In the genomic region with DNA sequence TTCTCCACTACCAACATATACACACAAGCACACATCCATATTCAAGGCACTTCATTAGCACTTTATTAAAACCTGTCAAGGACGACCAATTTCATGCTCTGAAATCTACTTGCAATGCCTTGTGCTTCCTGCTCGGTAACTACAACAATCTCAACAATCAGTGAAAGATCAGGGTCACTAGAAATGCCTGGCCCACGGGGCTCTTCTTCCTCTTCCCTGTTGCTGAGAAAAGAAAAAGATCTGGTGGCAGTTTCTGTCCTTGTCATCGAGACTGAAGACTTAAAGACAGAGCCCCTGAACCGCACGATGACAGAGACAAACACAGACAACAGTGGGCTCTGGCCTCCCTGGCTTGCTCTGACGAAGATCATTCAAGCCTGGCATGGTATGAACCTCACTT, we compare ENCODE assay signal across 20 mouse cellular contexts. TPM values are rescaled to one million over a fixed set of nuclear protein-coding genes. Genes with fewer than 3 reads are reported as not detected.
DNase-seq lines count a peak whose midpoint lies in the region; ATAC-seq and TF ChIP-seq lines count a peak whose summit lies in the region.
"Had no signal": no experiment of that assay in that cellular context is flagged by ENCODE, and none has a peak within 500 bp of the region (broad histone marks: within the 10 kb centered on the region; RNA-seq: fewer than 3 reads in every experiment).

No protein-coding gene starts in this region.

- peaks cover 39% of the 10 kb centered on the region for H3K4me1 ChIP-seq in limb, embryonic 15.5 days

- no peaks in the 10 kb centered on the region for H3K9me3 ChIP-seq in limb, embryonic 15.5 days
- H3K9me3 ChIP-seq: kidney, embryonic 15.5 days; liver, embryonic 12.5 days had no signal

- intact Hi-C loops in gastrocnemius, adult 2 months (cut with DNase I), result no loop called here
- intact Hi-C loops in gastrocnemius, postnatal 36 days (cut with DNase I), result loop anchor here (5.0 kb wide), 1 partner anchor 33 kb away; no protein-coding TSS in a partner anchor
- intact Hi-C loops in heart, postnatal 25 days (cut with DNase I), result loop anchor here (5.0 kb wide), 1 partner anchor 47 kb away; no protein-coding TSS in a partner anchor

- no peak overlapping the region for H3K4me2 ChIP-seq in limb, embryonic 15.5 days
- H3K4me2 ChIP-seq: kidney, embryonic 15.5 days; liver, embryonic 12.5 days had no signal

- ATAC-seq in common myeloid progenitor, adult 5-6 weeks (replicated peaks; ENCODE audit: low read depth, poor library complexity, severe bottlenecking), result peak; percentile 16; the same call in 1 of the 2 replicates
- no peak for ATAC-seq in limb, embryonic 15.5 days (ENCODE audit: insufficient number of reproducible peaks, low FRiP score, low TSS enrichment, low read depth)
- ATAC-seq: intestine, postnatal 0 days; liver, embryonic 12.5 days had no signal

- TF ChIP-seq CTCF in gastrocnemius, adult 2 months (IDR thresholded peaks at IDR 0.05), result no peak

- H3K4me3 ChIP-seq in gastrocnemius, adult 2 months, result no peak overlapping the region
- H3K4me3 ChIP-seq in limb, embryonic 15.5 days, result no peak overlapping the region
- H3K4me3 ChIP-seq: heart, adult 2 months; kidney, embryonic 15.5 days; liver, embryonic 12.5 days had no signal

- 0 out of 2 replicates have a peak overlapping the region, but pooled peaks have one; percentile 74 for H3K27ac ChIP-seq in gastrocnemius, adult 2 months
- H3K27ac ChIP-seq in limb, embryonic 15.5 days, result peak overlapping the region; percentile 27; the same call in 1 of the 2 replicates
- H3K27ac ChIP-seq: heart, adult 2 months; kidney, embryonic 15.5 days; liver, embryonic 12.5 days had no signal

- no peaks in the 10 kb centered on the region for H3K27me3 ChIP-seq in limb, embryonic 15.5 days
- H3K27me3 ChIP-seq: kidney, embryonic 15.5 days; liver, embryonic 12.5 days had no signal

- no peak for DNase-seq in gastrocnemius, adult 2 months
- no peak for DNase-seq in gastrocnemius, postnatal 36 days
- DNase-seq in B cell, adult 2 months, result peak; percentile 58 to 59
- no peak for DNase-seq in heart, postnatal 25 days (ENCODE audit: low spot score)
- DNase-seq in thymus, postnatal 25 days, result no peak
- DNase-seq in natural killer cell, adult 2 months (ENCODE audit: low spot score in 2 of 2), result no peak
- DNase-seq: cerebellum, postnatal 10 days; embryo, embryonic 11 days; gastrocnemius, postnatal 10 days; heart, adult 2 months; kidney, postnatal 4 days; lung, adult 2 months; right cerebral cortex, adult 18-20 months; spleen, adult 18-20 months had no signal

- 80% methylated on average over 7 of the region's 7 CpGs for WGBS in limb, embryonic 15.5 days

- H3K36me3 ChIP-seq in limb, embryonic 15.5 days, result peaks cover 5% of the 10 kb centered on the region; the same call in 1 of the 2 replicates
- H3K36me3 ChIP-seq: liver, embryonic 12.5 days had no signal

- no peak overlapping the region for H3K9ac ChIP-seq in limb, embryonic 15.5 days
- H3K9ac ChIP-seq: kidney, embryonic 15.5 days; liver, embryonic 12.5 days had no signal

RNA-seq across cellular contexts. Expression of a gene that starts 35.6 kb away (rescaled TPM):
- total RNA-seq in gastrocnemius, adult 2 months (2021), result 10 to 100 TPM; 18.4 to 23.5 TPM
- 10 to 100 TPM; 17.7 to 18.6 TPM for total RNA-seq in gastrocnemius, postnatal 36 days (2021)
- total RNA-seq in common myeloid progenitor, adult 5-6 weeks (2017), result 15.4 and 19.1 TPM in 2 replicates
- 65.2 and 69.0 TPM in 2 replicates for polyA plus RNA-seq in limb, embryonic 15.5 days (2015; fragmentation: Nextera tagmentation; extraction: Ambion mirVana)
- total RNA-seq in heart, postnatal 25 days (2021), result 10 to 100 TPM; 35.7 to 37.0 TPM
- total RNA-seq: MEL had no signal

Comparison
In these comparisons a context has a peak if more than half of its experiments do, and no peak if none do; other contexts are left out.
1. DNase-seq: peak in B cell, adult 2 months (2 of 2); none in gastrocnemius, adult 2 months (single experiment), gastrocnemius, postnatal 36 days (0 of 2), heart, postnatal 25 days (single experiment), thymus, postnatal 25 days (single experiment) and natural killer cell, adult 2 months (0 of 2).